Mouse (Mus musculus) yolk sac, embryonic 10.5 days (tissue): ENCODE measurements around the gene Tmcc1.

ENCODE experiments used
- DNase-seq: peaks from one replicate; pipeline ENCODE4 v3.0.0-alpha.2; 2017; ENCODE audit warnings: low spot score

The Tmcc1 gene

DNA sequence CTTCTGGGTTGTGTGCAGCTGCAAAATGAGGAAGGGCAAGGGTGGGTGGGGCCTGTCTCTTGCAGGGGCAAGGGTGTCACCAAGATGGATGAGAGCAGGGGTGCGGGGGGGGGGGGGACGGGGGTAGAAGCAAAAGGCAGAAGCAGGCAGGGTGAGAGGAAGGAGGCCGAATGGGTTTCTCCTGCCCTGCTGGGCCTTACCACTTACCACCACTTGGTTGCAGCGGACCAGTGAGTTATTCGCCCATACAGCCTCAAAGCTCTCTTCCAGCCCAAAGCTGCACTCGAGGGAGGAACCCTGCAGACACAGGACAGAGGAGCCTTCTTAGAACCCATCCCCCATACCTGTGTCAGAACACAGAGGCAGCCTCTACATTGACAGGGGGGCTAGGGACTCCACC, 223.3 kb downstream of the Tmcc1 start:
- no peak for DNase-seq

DNA sequence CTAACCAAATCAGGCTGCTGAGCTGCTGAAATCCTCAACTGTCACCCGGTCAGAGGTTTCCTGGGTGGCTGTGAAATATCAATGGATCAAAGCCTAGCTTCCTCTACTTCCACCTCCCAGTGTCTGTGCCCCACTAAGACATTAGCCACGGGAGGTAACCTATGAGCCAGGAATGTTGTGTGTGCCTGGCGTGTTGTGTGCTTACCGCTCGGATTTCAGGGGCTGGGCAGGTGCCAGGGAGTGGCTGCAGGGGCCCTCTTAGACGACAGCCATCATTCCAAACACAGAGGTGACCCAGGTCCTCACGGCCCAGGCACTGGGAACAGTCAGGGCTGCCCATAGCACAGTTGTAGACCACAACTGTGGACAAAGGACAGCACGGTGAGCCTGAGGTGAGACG, 224.2 kb downstream of the Tmcc1 start:
- DNase-seq = no peak

DNA sequence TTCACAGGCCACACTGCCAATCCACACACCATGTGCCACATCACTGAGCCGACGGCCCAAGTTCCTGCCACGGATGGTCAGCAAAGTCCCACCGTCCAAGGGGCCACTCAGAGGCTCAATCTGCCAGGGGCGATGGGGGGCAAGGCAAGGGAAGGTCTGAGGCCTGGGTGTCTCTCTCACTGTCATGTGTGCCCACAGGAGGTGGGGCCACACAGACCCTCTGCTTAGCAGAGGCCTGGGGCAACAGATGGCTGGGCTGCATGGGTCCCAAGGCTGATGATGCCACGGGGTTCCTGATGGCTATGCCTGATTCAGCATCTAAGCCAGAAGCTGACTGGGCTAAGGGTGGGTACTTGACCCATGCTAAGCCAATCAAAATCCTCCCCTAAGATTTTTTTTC, 224.6 kb downstream of the Tmcc1 start:
- DNase-seq = no peak
